Mouse (Mus musculus): ENCODE data around the gene Tmem132d. TPM values are rescaled to one million over a fixed set of nuclear protein-coding genes. Genes with fewer than 3 reads are reported as not detected.
"Not testable (repeated sequence)": the region's sequence is repeated elsewhere in the genome, so short reads cannot be mapped to it uniquely, and the experiment has no call there.

The Tmem132d gene
- polyA plus RNA-seq, 1 experiment from 2014 or later = not detected

- not testable (repeated sequence) for H3K9ac ChIP-seq (ENCODE audit: low read depth, low read length); H3K9me3 ChIP-seq (replicated peaks; ENCODE audit: control insufficient read depth, low read length); H3K27ac ChIP-seq (ENCODE audit: low read length); H3K4me3 ChIP-seq (ENCODE audit: low read depth, low read length); H3K4me2 ChIP-seq (ENCODE audit: low read depth, low read length); H3K4me1 ChIP-seq (ENCODE audit: control insufficient read depth, low read depth, low read length); H3K36me3 ChIP-seq (ENCODE audit: control insufficient read depth, insufficient read depth); H3K27me3 ChIP-seq (ENCODE audit: control insufficient read depth, insufficient read depth, low read depth, low read length); ATAC-seq (ENCODE audit: low read depth)
- 61% methylated on average over 3 of the region's 3 CpGs for WGBS (ENCODE audit: insufficient replicate concordance)
These were observed 490.7 kb downstream of the Tmem132d start for GRCm38 (mm10) chr5:127942171-127942570.

- Histone ChIP-seq H3K27ac (ENCODE audit: low read length) (no peak overlapping the region), H3K4me1 (ENCODE audit: control insufficient read depth, low read depth, low read length) (no peaks in the 10 kb centered on the region), H3K9me3 (replicated peaks; ENCODE audit: control insufficient read depth, low read length) (peaks cover 3% of the 10 kb centered on the region), H3K9ac (ENCODE audit: low read depth, low read length) (no peak overlapping the region), H3K4me2 (ENCODE audit: low read depth, low read length) (no peak overlapping the region), H3K4me3 (ENCODE audit: low read depth, low read length) (no peak overlapping the region), H3K36me3 (ENCODE audit: control insufficient read depth, insufficient read depth) (no peaks in the 10 kb centered on the region), H3K27me3 (ENCODE audit: control insufficient read depth, insufficient read depth, low read depth, low read length) (no peaks in the 10 kb centered on the region)
- WGBS (ENCODE audit: insufficient replicate concordance) = 52% methylated on average over 3 of the region's 3 CpGs
- no peak for ATAC-seq (ENCODE audit: low read depth)
These were observed 495.0 kb downstream of the Tmem132d start for GRCm38 (mm10) chr5:127937914-127938313.

GRCm38 (mm10) chr5:127929687-127930086 lies 503.2 kb downstream of the Tmem132d start:
- 68% methylated on average over 14 of the region's 14 CpGs for WGBS (ENCODE audit: insufficient replicate concordance)
- H3K4me1 ChIP-seq (ENCODE audit: control insufficient read depth, low read depth, low read length) = no peaks in the 10 kb centered on the region

GRCm38 (mm10) chr5:127926686-127927085 lies 506.2 kb downstream of the Tmem132d start:
- no peak overlapping the region for H3K4me3 ChIP-seq (ENCODE audit: low read depth, low read length)
- H3K36me3 ChIP-seq (ENCODE audit: control insufficient read depth, insufficient read depth) = no peaks in the 10 kb centered on the region
- no peak overlapping the region for H3K9ac ChIP-seq (ENCODE audit: low read depth, low read length)
- no peak for ATAC-seq (ENCODE audit: low read depth)
- H3K4me2 ChIP-seq (ENCODE audit: low read depth, low read length) = no peak overlapping the region
- no peak overlapping the region for H3K27ac ChIP-seq (ENCODE audit: low read length)
- H3K27me3 ChIP-seq (ENCODE audit: control insufficient read depth, insufficient read depth, low read depth, low read length) = no peaks in the 10 kb centered on the region
- no peaks in the 10 kb centered on the region for H3K4me1 ChIP-seq (ENCODE audit: control insufficient read depth, low read depth, low read length)
- 58% methylated on average over 2 of the region's 2 CpGs for WGBS (ENCODE audit: insufficient replicate concordance)
- H3K9me3 ChIP-seq (replicated peaks; ENCODE audit: control insufficient read depth, low read length) = no peaks in the 10 kb centered on the region; the same call in none of the 2 replicates

More at GRCm38 (mm10) chr5:127929687-127930086, 503.2 kb downstream of the Tmem132d start:
- Histone ChIP-seq H3K27me3 (ENCODE audit: control insufficient read depth, insufficient read depth, low read depth, low read length) (no peaks in the 10 kb centered on the region), H3K9ac (ENCODE audit: low read depth, low read length) (no peak overlapping the region), H3K9me3 (replicated peaks; ENCODE audit: control insufficient read depth, low read length) (no peaks in the 10 kb centered on the region; the same call in none of the 2 replicates), H3K36me3 (ENCODE audit: control insufficient read depth, insufficient read depth) (no peaks in the 10 kb centered on the region), H3K27ac (ENCODE audit: low read length) (no peak overlapping the region), H3K4me2 (ENCODE audit: low read depth, low read length) (no peak overlapping the region), H3K4me3 (ENCODE audit: low read depth, low read length) (no peak overlapping the region)
- no peak for ATAC-seq (ENCODE audit: low read depth)

- H3K27me3 ChIP-seq (ENCODE audit: control insufficient read depth, insufficient read depth, low read depth, low read length) = no peaks in the 10 kb centered on the region
- H3K4me2 ChIP-seq (ENCODE audit: low read depth, low read length) = no peak overlapping the region
- ATAC-seq (ENCODE audit: low read depth) = no peak
- H3K4me3 ChIP-seq (ENCODE audit: low read depth, low read length) = no peak overlapping the region
- no peak overlapping the region for H3K27ac ChIP-seq (ENCODE audit: low read length)
- H3K9me3 ChIP-seq (replicated peaks; ENCODE audit: control insufficient read depth, low read length) = no peaks in the 10 kb centered on the region; the same call in none of the 2 replicates
- no peaks in the 10 kb centered on the region for H3K36me3 ChIP-seq (ENCODE audit: control insufficient read depth, insufficient read depth)
- no peaks in the 10 kb centered on the region for H3K4me1 ChIP-seq (ENCODE audit: control insufficient read depth, low read depth, low read length)
- no peak overlapping the region for H3K9ac ChIP-seq (ENCODE audit: low read depth, low read length)
- WGBS (ENCODE audit: insufficient replicate concordance) = 56% methylated on average over 3 of the region's 3 CpGs
These were observed 508.8 kb downstream of the Tmem132d start for GRCm38 (mm10) chr5:127924106-127924505.

- ATAC-seq (ENCODE audit: low read depth) = no peak
- Histone ChIP-seq H3K9me3 (replicated peaks; ENCODE audit: control insufficient read depth, low read length) (no peaks in the 10 kb centered on the region; the same call in none of the 2 replicates), H3K4me1 (ENCODE audit: control insufficient read depth, low read depth, low read length) (no peaks in the 10 kb centered on the region), H3K4me2 (ENCODE audit: low read depth, low read length) (no peak overlapping the region), H3K27me3 (ENCODE audit: control insufficient read depth, insufficient read depth, low read depth, low read length) (no peaks in the 10 kb centered on the region), H3K9ac (ENCODE audit: low read depth, low read length) (no peak overlapping the region), H3K36me3 (ENCODE audit: control insufficient read depth, insufficient read depth) (no peaks in the 10 kb centered on the region), H3K4me3 (ENCODE audit: low read depth, low read length) (no peak overlapping the region), H3K27ac (ENCODE audit: low read length) (no peak overlapping the region)
- 52% methylated on average over 1 of the region's 1 CpGs for WGBS (ENCODE audit: insufficient replicate concordance)
These were observed 513.7 kb downstream of the Tmem132d start for GRCm38 (mm10) chr5:127919171-127919570.

- Histone ChIP-seq H3K9ac (ENCODE audit: low read depth, low read length) (no peak overlapping the region), H3K4me1 (ENCODE audit: control insufficient read depth, low read depth, low read length) (no peaks in the 10 kb centered on the region), H3K4me2 (ENCODE audit: low read depth, low read length) (no peak overlapping the region), H3K36me3 (ENCODE audit: control insufficient read depth, insufficient read depth) (no peaks in the 10 kb centered on the region), H3K27me3 (ENCODE audit: control insufficient read depth, insufficient read depth, low read depth, low read length) (no peaks in the 10 kb centered on the region), H3K27ac (ENCODE audit: low read length) (no peak overlapping the region), H3K4me3 (ENCODE audit: low read depth, low read length) (no peak overlapping the region), H3K9me3 (replicated peaks; ENCODE audit: control insufficient read depth, low read length) (no peaks in the 10 kb centered on the region; the same call in none of the 2 replicates)
- no peak for ATAC-seq (ENCODE audit: low read depth)
- WGBS (ENCODE audit: insufficient replicate concordance) = 70% methylated on average over 3 of the region's 3 CpGs
These were observed 514.5 kb downstream of the Tmem132d start for GRCm38 (mm10) chr5:127918376-127918775.

GRCm38 (mm10) chr5:127914157-127914556 lies 518.7 kb downstream of the Tmem132d start:
- H3K27me3 ChIP-seq (ENCODE audit: control insufficient read depth, insufficient read depth, low read depth, low read length) = no peaks in the 10 kb centered on the region
- H3K4me2 ChIP-seq (ENCODE audit: low read depth, low read length) = no peak overlapping the region
- no peaks in the 10 kb centered on the region for H3K36me3 ChIP-seq (ENCODE audit: control insufficient read depth, insufficient read depth)
- WGBS (ENCODE audit: insufficient replicate concordance) = 68% methylated on average over 11 of the region's 11 CpGs
- H3K9me3 ChIP-seq (replicated peaks; ENCODE audit: control insufficient read depth, low read length) = no peaks in the 10 kb centered on the region; the same call in none of the 2 replicates
- no peak overlapping the region for H3K4me3 ChIP-seq (ENCODE audit: low read depth, low read length)
- no peaks in the 10 kb centered on the region for H3K4me1 ChIP-seq (ENCODE audit: control insufficient read depth, low read depth, low read length)
- no peak overlapping the region for H3K9ac ChIP-seq (ENCODE audit: low read depth, low read length)
- no peak overlapping the region for H3K27ac ChIP-seq (ENCODE audit: low read length)
- ATAC-seq (ENCODE audit: low read depth) = no peak

- Histone ChIP-seq H3K27me3 (ENCODE audit: control insufficient read depth, insufficient read depth, low read depth, low read length) (no peaks in the 10 kb centered on the region), H3K36me3 (ENCODE audit: control insufficient read depth, insufficient read depth) (no peaks in the 10 kb centered on the region), H3K4me3 (ENCODE audit: low read depth, low read length) (no peak overlapping the region), H3K9ac (ENCODE audit: low read depth, low read length) (no peak overlapping the region), H3K27ac (ENCODE audit: low read length) (no peak overlapping the region), H3K4me2 (ENCODE audit: low read depth, low read length) (no peak overlapping the region), H3K4me1 (ENCODE audit: control insufficient read depth, low read depth, low read length) (no peaks in the 10 kb centered on the region), H3K9me3 (replicated peaks; ENCODE audit: control insufficient read depth, low read length) (no peaks in the 10 kb centered on the region; the same call in 1 of the 2 replicates)
- 36% methylated on average over 3 of the region's 3 CpGs for WGBS (ENCODE audit: insufficient replicate concordance)
- no peak for ATAC-seq (ENCODE audit: low read depth)
These were observed 521.3 kb downstream of the Tmem132d start for GRCm38 (mm10) chr5:127911603-127912002.

Data from liver, embryonic 16.5 days (tissue).